Mouse (Mus musculus): Measurements from ENCODE around the gene Cd1d1. TPM values are rescaled to one million over a fixed set of nuclear protein-coding genes. Genes with fewer than 3 reads are reported as not detected.

Cd1d1 gene
- total RNA-seq, 2 experiments from 2014 or later, result 4.3 to 9.5 TPM

DNA sequence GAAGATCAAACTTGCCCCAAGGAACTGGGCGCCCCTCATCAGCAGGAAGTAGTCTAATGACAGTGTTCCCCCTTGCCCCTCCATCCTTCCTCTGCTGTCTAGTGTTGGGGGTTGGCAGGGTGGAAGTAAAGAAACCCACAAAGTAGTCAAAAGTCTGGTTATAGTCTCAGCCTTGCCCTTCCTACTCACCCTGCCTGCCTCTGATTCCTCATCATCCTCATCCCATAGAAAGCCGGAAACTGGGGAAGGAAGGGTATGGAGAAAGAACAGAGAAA is 37.9 kb downstream of the Cd1d1 start:
- DNase-seq, result no peak

DNA sequence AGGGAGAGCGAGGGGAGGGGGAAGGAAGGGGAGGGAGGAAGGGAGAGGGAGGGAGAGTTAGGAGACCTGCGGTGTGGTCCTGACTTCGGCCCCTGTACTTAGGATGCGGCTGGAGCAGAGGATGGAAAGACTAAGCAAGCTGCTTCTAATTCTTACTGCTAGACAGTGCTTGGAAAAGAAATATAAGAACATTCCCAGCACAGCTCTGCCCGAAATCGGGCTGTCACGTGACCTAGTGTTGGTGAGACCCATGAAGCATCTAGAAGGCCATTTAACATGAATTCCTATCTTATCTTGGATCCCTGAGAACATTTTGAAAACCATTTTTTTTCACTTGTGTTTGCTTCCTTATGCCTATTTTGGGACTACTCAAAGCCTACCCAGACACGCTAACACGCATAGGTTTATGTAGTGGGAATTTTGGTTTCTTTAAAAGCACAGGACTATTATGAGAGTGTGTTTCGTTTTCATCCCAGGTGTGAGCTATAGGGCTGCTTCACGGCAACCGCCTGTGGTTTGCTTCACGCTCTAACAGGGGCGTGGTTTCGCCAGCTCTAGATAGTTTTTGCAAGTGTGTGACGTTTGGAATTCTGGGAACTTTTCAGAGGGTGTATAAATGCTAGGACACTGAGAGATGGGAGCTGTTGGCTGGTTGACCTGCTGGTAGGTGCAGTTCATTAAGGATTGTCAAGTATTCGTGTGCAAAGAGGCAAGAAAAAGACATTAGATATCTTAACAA is 38.4 kb downstream of the Cd1d1 start:
- DNase-seq, result no peak

GRCm38 (mm10) chr3:86959088-86959487 is 40.2 kb downstream of the Cd1d1 start:
- no peak for DNase-seq

DNA sequence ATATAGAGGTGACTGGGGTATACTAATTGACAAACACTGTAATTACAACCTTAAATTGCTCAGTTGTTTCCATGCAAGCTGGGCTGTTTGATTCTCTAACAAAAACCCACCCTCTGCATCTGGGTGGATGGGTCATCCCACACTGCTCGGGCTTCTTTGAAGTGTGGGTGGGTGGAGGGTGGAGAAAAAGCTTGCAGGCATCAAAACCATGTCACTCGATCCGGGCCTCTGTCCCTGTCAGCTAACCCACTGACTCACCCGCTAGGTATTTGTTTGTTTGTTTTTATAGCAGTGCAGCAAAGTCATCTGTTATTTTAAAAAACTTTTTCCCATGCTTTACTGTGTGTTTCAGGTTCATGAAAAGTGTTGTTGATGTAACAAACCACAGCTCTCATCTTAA is 43.9 kb downstream of the Cd1d1 start:
- no peak for DNase-seq

DNA sequence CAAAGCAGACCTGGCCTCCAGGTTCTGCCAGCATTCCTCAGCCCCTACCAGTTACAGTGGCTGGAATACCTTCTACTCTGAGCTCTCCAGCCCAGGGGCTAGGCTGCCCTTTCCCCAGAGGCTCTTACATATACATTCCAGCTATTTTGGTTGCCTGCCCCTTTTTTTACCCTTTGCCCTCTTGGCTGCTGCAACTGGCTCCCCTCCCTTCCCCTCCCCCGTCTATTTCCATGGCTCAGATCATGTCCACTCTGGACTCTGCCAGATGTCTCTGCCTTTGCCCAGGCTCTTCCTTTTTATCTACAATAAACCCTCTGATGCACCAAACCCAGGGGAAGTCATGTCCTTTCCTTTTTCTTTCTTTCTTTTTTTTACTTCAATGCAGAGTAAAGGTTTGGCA is 44.7 kb downstream of the Cd1d1 start:
- no peak for DNase-seq

DNA sequence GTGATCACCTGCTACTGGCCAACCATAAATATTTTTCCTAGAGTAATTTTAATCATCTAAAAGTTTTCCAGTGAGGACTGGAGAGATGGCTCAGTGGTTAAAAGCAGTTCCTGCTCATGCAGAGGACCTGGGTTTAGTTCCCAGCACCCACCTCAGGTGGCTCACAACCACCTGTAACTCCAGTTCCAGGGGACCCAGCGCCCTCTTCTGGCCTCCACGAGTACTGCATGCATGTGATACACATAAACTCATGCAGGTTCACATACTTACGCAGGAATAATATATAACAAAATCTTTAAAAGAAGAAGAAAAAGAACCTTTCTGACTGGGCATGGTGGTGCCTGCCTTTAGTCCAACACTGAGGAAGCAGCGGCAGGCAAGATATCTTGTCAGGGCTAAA is 45.4 kb downstream of the Cd1d1 start:
- DNase-seq, result no peak

- DNase-seq, result no peak
Observed at GRCm38 (mm10) chr3:86950652-86951051, 48.6 kb downstream of the Cd1d1 start.

Other genes starting within 250 kb of the Cd1d1 start
- under 1 TPM; 0.88 to 0.97 TPM for gene Dclk2, start 78.6 kb downstream of the Cd1d1 start, total RNA-seq (2021)
- 1 to 10 TPM; 5.8 to 6.0 TPM for gene Kirrel, start 175.3 kb upstream of the Cd1d1 start, total RNA-seq (2021)